Mouse (Mus musculus) CH12.LX (cell line): Measurements from ENCODE around the gene Fer1l5. TPM values are rescaled to one million over a fixed set of nuclear protein-coding genes. Genes with fewer than 3 reads are reported as not detected.

Source experiments
- DNase-seq: peaks from one replicate; pipeline ENCODE4 v3.0.0-alpha.2; 2013; ENCODE audit errors: extremely low read depth
- H3K27ac ChIP-seq: 2 replicates; pipeline ENCODE4 v1.5.1; 2012; ENCODE audit warnings: low read depth, mild to moderate bottlenecking, control low read depth, moderate library complexity; ENCODE audit not compliant: insufficient read depth
- H3K27me3 ChIP-seq: replicated peaks from 2 replicates; pipeline ENCODE3; 2012; ENCODE audit warnings: inconsistent platforms
- H3K36me3 ChIP-seq, 2 experiments: replicated peaks in 1 of 2; 2 replicates each; pipeline versions ENCODE3 to v1.6.1; 2012; ENCODE audit warnings: inconsistent platforms in 1 of 2, low read length in 1 of 2, mild to moderate bottlenecking in 1 of 2, mixed read lengths in 1 of 2, moderate library complexity in 1 of 2; ENCODE audit not compliant: control insufficient read depth in 1 of 2, insufficient read depth in 1 of 2
- H3K4me1 ChIP-seq, 2 experiments: 2 replicates each; pipeline ENCODE4 v1.6.1; 2012; ENCODE audit warnings: inconsistent platforms in 1 of 2, moderate library complexity in 1 of 2; ENCODE audit not compliant: insufficient read depth in 2 of 2, control insufficient read depth in 1 of 2
- H3K4me2 ChIP-seq: 2 replicates; pipeline ENCODE4 v1.6.1; 2012; ENCODE audit warnings: low read depth, mild to moderate bottlenecking, control low read depth; ENCODE audit not compliant: poor library complexity, insufficient read depth, severe bottlenecking
- H3K4me3 ChIP-seq, 3 experiments: fragments of 150-350 bp in 1 of 3; sonication (generic) in 1 of 3; replicated peaks in 1 of 3; 2 replicates each; pipeline versions ENCODE3 to v1.5.1; 2011 to 2012; ENCODE audit warnings: low read depth in 2 of 3, low read length in 2 of 3, mild to moderate bottlenecking in 2 of 3, moderate library complexity in 2 of 3, control low read depth in 1 of 3, improper control_type of control experiment in 1 of 3, inconsistent platforms in 1 of 3, mixed read lengths in 1 of 3; ENCODE audit not compliant: poor library complexity in 1 of 3
- H3K79me2 ChIP-seq: replicated peaks from 2 replicates; pipeline ENCODE4 v1.6.1; 2012; ENCODE audit warnings: mild to moderate bottlenecking, moderate library complexity; ENCODE audit not compliant: control insufficient read depth, poor library complexity, insufficient read depth, severe bottlenecking; ENCODE audit errors: extremely low read depth
- H3K9ac ChIP-seq: 2 replicates; pipeline ENCODE4 v1.6.1; 2012; ENCODE audit warnings: low read depth, mild to moderate bottlenecking, control low read depth, moderate library complexity; ENCODE audit not compliant: insufficient read depth
- H3K9me3 ChIP-seq: replicated peaks from 2 replicates; pipeline ENCODE3; 2012; ENCODE audit warnings: low read length, inconsistent platforms, mixed read lengths
- CHD1 ChIP-seq: IDR thresholded peaks from 2 replicates; pipeline ENCODE4 v1.6.1; 2012; ENCODE audit warnings: low read depth, low read length, improper control_type of control experiment, inconsistent platforms
- CTCF ChIP-seq, 2 experiments: IDR thresholded peaks in 1 of 2; conservative IDR thresholded peaks in 1 of 2; 2 replicates each; pipeline ENCODE4 v1.5.1; 2011 to 2012; ENCODE audit warnings: low read depth in 2 of 2, low read length in 2 of 2, improper control_type of control experiment in 1 of 2, inconsistent platforms in 1 of 2, mild to moderate bottlenecking in 1 of 2, moderate library complexity in 1 of 2
- E2F4 ChIP-seq: IDR thresholded peaks from 2 replicates; pipeline ENCODE4 v1.6.1; 2011; ENCODE audit warnings: low read depth, low read length, improper control_type of control experiment; ENCODE audit not compliant: insufficient replicate concordance
- ETS1 ChIP-seq: conservative IDR thresholded peaks from 2 replicates; pipeline ENCODE4 v1.6.1; 2012; ENCODE audit warnings: low read depth, mild to moderate bottlenecking, inconsistent platforms, low read length, improper control_type of control experiment, moderate library complexity
- IRF4 ChIP-seq: IDR thresholded peaks from 2 replicates; pipeline ENCODE4 v1.6.1; 2014; ENCODE audit warnings: low read depth, mild to moderate bottlenecking, inconsistent platforms, low read length, improper control_type of control experiment
- JUN ChIP-seq: IDR thresholded peaks from 2 replicates; pipeline ENCODE4 v1.6.1; 2011; ENCODE audit warnings: low read depth, mild to moderate bottlenecking, low read length, improper control_type of control experiment, moderate library complexity; ENCODE audit not compliant: insufficient read depth
- JUND ChIP-seq: conservative IDR thresholded peaks from 2 replicates; pipeline ENCODE4 v1.6.1; 2011; ENCODE audit warnings: low read depth, low read length, improper control_type of control experiment
- KAT2A ChIP-seq: IDR thresholded peaks from 2 replicates; pipeline ENCODE4 v1.6.1; 2012; ENCODE audit warnings: low read length, improper control_type of control experiment, inconsistent platforms; ENCODE audit not compliant: insufficient replicate concordance
- MAX ChIP-seq: IDR thresholded peaks from 2 replicates; pipeline ENCODE4 v1.6.1; 2011; ENCODE audit warnings: low read length, improper control_type of control experiment
- MAZ ChIP-seq: IDR thresholded peaks from 2 replicates; pipeline ENCODE4 v1.6.1; 2012; ENCODE audit warnings: low read depth, mild to moderate bottlenecking, inconsistent platforms, low read length, improper control_type of control experiment, moderate library complexity
- MYC ChIP-seq: IDR thresholded peaks from 2 replicates; pipeline ENCODE4 v1.6.1; 2011; ENCODE audit warnings: low read depth, mild to moderate bottlenecking, improper control_type of control experiment, low read length
- NRF1 ChIP-seq: IDR thresholded peaks from 2 replicates; pipeline ENCODE4 v1.6.1; 2014; ENCODE audit warnings: low read depth, mild to moderate bottlenecking, inconsistent platforms, low read length, improper control_type of control experiment, moderate library complexity
- POLR2A ChIP-seq: IDR thresholded peaks from 2 replicates; pipeline ENCODE4 v1.6.1; 2011; ENCODE audit warnings: low read depth, mild to moderate bottlenecking, improper control_type of control experiment, low read length
- POLR2AphosphoS2 ChIP-seq: IDR thresholded peaks from 2 replicates; pipeline ENCODE4 v1.6.1; 2011; ENCODE audit warnings: low read depth, low read length, improper control_type of control experiment
- RCOR1 ChIP-seq: conservative IDR thresholded peaks from 2 replicates; pipeline ENCODE4 v1.6.1; 2012; ENCODE audit warnings: low read depth, mild to moderate bottlenecking, inconsistent platforms, low read length, improper control_type of control experiment
- SIN3A ChIP-seq: IDR thresholded peaks from 2 replicates; pipeline ENCODE4 v1.6.1; 2012; ENCODE audit warnings: low read length, improper control_type of control experiment, inconsistent platforms
- TBP ChIP-seq: conservative IDR thresholded peaks from 2 replicates; pipeline ENCODE4 v1.6.1; 2011; ENCODE audit warnings: low read depth, low read length, improper control_type of control experiment
- USF1 ChIP-seq: IDR thresholded peaks from 2 replicates; pipeline ENCODE4 v1.6.1; 2014; ENCODE audit warnings: low read depth, mild to moderate bottlenecking, inconsistent platforms, low read length, improper control_type of control experiment
- ZC3H11A ChIP-seq: IDR thresholded peaks from 2 replicates; pipeline ENCODE4 v1.6.1; 2012; ENCODE audit warnings: low read depth, mild to moderate bottlenecking, inconsistent platforms, low read length, improper control_type of control experiment
- ZKSCAN1 ChIP-seq: IDR thresholded peaks from 2 replicates; pipeline ENCODE4 v1.6.1; 2012; ENCODE audit warnings: low read depth, inconsistent platforms, low read length, improper control_type of control experiment, borderline replicate concordance
- ZMIZ1 ChIP-seq: IDR thresholded peaks from 2 replicates; pipeline ENCODE4 v1.6.1; 2012; ENCODE audit warnings: low read depth, mild to moderate bottlenecking, inconsistent platforms, low read length, improper control_type of control experiment
- dilution Hi-C: fragments of 300-500 bp; cut with MboI; formaldehyde crosslinking; loops from 2 replicates; pipeline ENCODE4 v1.14.3; 2020; ENCODE audit warnings: low sequenced_read_pairs; ENCODE audit not compliant: extremely low pct_unique_long_range_greater_than_20kb, extremely low pct_ligation_motif_present
- in situ Hi-C: fragments of 300-500 bp; cut with MboI; formaldehyde crosslinking; loops from 3 replicates; pipeline ENCODE4 v1.14.3; 2019; ENCODE audit warnings: low sequenced_read_pairs, low pct_ligation_motif_present, low pct_unique_long_range_greater_than_20kb, mixed read lengths
- polyA plus RNA-seq: library from polyadenylated mRNA; unstranded; fragments of >175 nt; gene quantifications from 2 replicates; pipeline ENCODE4 v1.2.1, GENCODE M21; 2012; ENCODE audit warnings: low read depth; ENCODE audit not compliant: insufficient read length
- total RNA-seq, 2 experiments: library from RNA; depleted of rRNA; stranded (reverse); fragments of 300-350 nt in 1 of 2; fragments of >200 nt in 1 of 2; gene quantifications; 2 replicates each; pipeline ENCODE4 v1.2.3; 2012 to 2014

Fer1l5 gene
- total and polyA plus RNA-seq, 3 experiments = 1.2 TPM; not detected in 2

- H3K36me3 ChIP-seq = peaks cover 59 to 96% of the 10 kb centered on the region in 2 experiments
- no peak overlapping the region for H3K27ac ChIP-seq
- dilution Hi-C loops = no loop called here
- TF ChIP-seq USF1 = no peak
- no peak for TF ChIP-seq ZMIZ1
- no peak for TF ChIP-seq JUN
- no peak for TF ChIP-seq MAZ
- TF ChIP-seq JUND = no peak
- no peak for TF ChIP-seq KAT2A
- no peak for TF ChIP-seq POLR2A
- TF ChIP-seq CHD1 = no peak
- TF ChIP-seq CTCF (conservative IDR thresholded peaks at IDR 0.05 in 1 of 2, IDR thresholded peaks at IDR 0.05 in 1 of 2; ENCODE audit: low read depth in 2 of 2, low read length in 2 of 2) = no peak
- no peak for TF ChIP-seq NRF1
- no peak for TF ChIP-seq POLR2AphosphoS2
- no peak for TF ChIP-seq ETS1
- no peak for TF ChIP-seq MAX
- TF ChIP-seq TBP = no peak
- TF ChIP-seq RCOR1 = no peak
- no peak for DNase-seq
- H3K27me3 ChIP-seq = no peaks in the 10 kb centered on the region
- no peak overlapping the region for H3K9ac ChIP-seq
- H3K4me3 ChIP-seq = no peak overlapping the region
- no peak overlapping the region for H3K4me2 ChIP-seq
- no peaks in the 10 kb centered on the region for H3K4me1 ChIP-seq
- in situ Hi-C loops = no loop called here
- H3K79me2 ChIP-seq = no peaks in the 10 kb centered on the region
- no peaks in the 10 kb centered on the region for H3K9me3 ChIP-seq
Observed at GRCm38 (mm10) chr1:36429511-36429910, 57.4 kb downstream of the Fer1l5 start.

GRCm38 (mm10) chr1:36432999-36433398, 60.9 kb downstream of the Fer1l5 start:
- Histone ChIP-seq H3K27ac (no peak overlapping the region), H3K79me2 (no peaks in the 10 kb centered on the region), H3K27me3 (no peaks in the 10 kb centered on the region), H3K9ac (no peak overlapping the region), H3K4me2 (no peak overlapping the region), H3K36me3 (peaks cover 64 to 96% of the 10 kb centered on the region in 2 experiments), H3K9me3 (no peaks in the 10 kb centered on the region), H3K4me1 (no peaks in the 10 kb centered on the region), H3K4me3 (no peak overlapping the region)
- TF ChIP-seq USF1 (no peak), ZKSCAN1 (no peak), SIN3A (no peak), MAX (no peak), E2F4 (no peak), MAZ (no peak), IRF4 (no peak), MYC (no peak), ZC3H11A (no peak), ZMIZ1 (no peak)
- dilution Hi-C loops (no loop called here), in situ Hi-C loops (no loop called here)
- DNase-seq = no peak
